13 mouse cellular contexts compared by ENCODE assay signal in genomic region chr14:52325890-52326289, GRCm38 (mm10). TPM values are rescaled to one million over a fixed set of nuclear protein-coding genes. Genes with fewer than 3 reads are reported as not detected.
DNase-seq lines count a peak whose midpoint lies in the region; ATAC-seq and TF ChIP-seq lines count a peak whose summit lies in the region.
"Had no signal": no experiment of that assay in that cellular context is flagged by ENCODE, and none has a peak within 500 bp of the region (broad histone marks: within the 10 kb centered on the region; RNA-seq: fewer than 3 reads in every experiment).

No protein-coding gene starts in this region.

- no peaks in the 10 kb centered on the region for H3K36me3 ChIP-seq in kidney, postnatal 0 days (ENCODE audit: insufficient read depth, low read length)
- H3K36me3 ChIP-seq in forebrain, embryonic 16.5 days (ENCODE audit: control insufficient read depth, insufficient read depth), result no peaks in the 10 kb centered on the region
- H3K36me3 ChIP-seq in midbrain, embryonic 15.5 days (replicated peaks), result no peaks in the 10 kb centered on the region
- H3K36me3 ChIP-seq: embryonic facial prominence, embryonic 12.5 days; stomach, embryonic 15.5 days had no signal

- TF ChIP-seq CTCF in kidney, postnatal 0 days (IDR thresholded peaks at IDR 0.05; ENCODE audit: low read depth), result peak; percentile 44; the same call in 1 of the 2 replicates

- H3K4me3 ChIP-seq in kidney, postnatal 0 days (replicated peaks; ENCODE audit: low read depth, low read length), result no peak overlapping the region
- no peak overlapping the region for H3K4me3 ChIP-seq in forebrain, embryonic 16.5 days (replicated peaks; ENCODE audit: low read length)
- H3K4me3 ChIP-seq in midbrain, embryonic 15.5 days, result peak overlapping the region; percentile 45; the same call in 1 of the 2 replicates
- H3K4me3 ChIP-seq: stomach, embryonic 15.5 days had no signal

- no peaks in the 10 kb centered on the region for H3K27me3 ChIP-seq in kidney, postnatal 0 days (ENCODE audit: insufficient read depth, low read length)
- H3K27me3 ChIP-seq in forebrain, embryonic 16.5 days (replicated peaks; ENCODE audit: control insufficient read depth, insufficient read depth, low read length), result no peaks in the 10 kb centered on the region
- H3K27me3 ChIP-seq in midbrain, embryonic 15.5 days (replicated peaks), result no peaks in the 10 kb centered on the region

- no peak overlapping the region for H3K4me2 ChIP-seq in kidney, postnatal 0 days (ENCODE audit: low read length)
- H3K4me2 ChIP-seq in forebrain, embryonic 16.5 days (ENCODE audit: low read length), result peak overlapping the region; percentile 17; the same call in 1 of the 2 replicates
- peak overlapping the region; percentile 93 for H3K4me2 ChIP-seq in midbrain, embryonic 15.5 days
- H3K4me2 ChIP-seq: stomach, embryonic 15.5 days had no signal

- H3K27ac ChIP-seq in kidney, postnatal 0 days, result no peak overlapping the region
- no peak overlapping the region for H3K27ac ChIP-seq in forebrain, embryonic 16.5 days (ENCODE audit: low read length)
- H3K27ac ChIP-seq in midbrain, embryonic 15.5 days, result 0 out of 2 replicates have a peak overlapping the region, but pooled peaks have one; percentile 20
- H3K27ac ChIP-seq: embryonic facial prominence, embryonic 12.5 days; stomach, embryonic 15.5 days had no signal

- no peak overlapping the region for H3K9ac ChIP-seq in kidney, postnatal 0 days (ENCODE audit: low read depth, low read length)
- no peak overlapping the region for H3K9ac ChIP-seq in forebrain, embryonic 16.5 days (replicated peaks; ENCODE audit: low read depth, low read length)
- no peak overlapping the region for H3K9ac ChIP-seq in midbrain, embryonic 15.5 days
- H3K9ac ChIP-seq: embryonic facial prominence, embryonic 12.5 days; stomach, embryonic 15.5 days had no signal

- ATAC-seq in kidney, postnatal 0 days (replicated peaks; ENCODE audit: low FRiP score, low read depth), result no peak
- ATAC-seq in forebrain, embryonic 16.5 days, result peak; percentile 41
- ATAC-seq in midbrain, embryonic 15.5 days (replicated peaks), result no peak
- ATAC-seq in megakaryocyte, adult 5-6 weeks (ENCODE audit: poor library complexity, severe bottlenecking), result no peak

- H3K4me1 ChIP-seq in kidney, postnatal 0 days (replicated peaks; ENCODE audit: insufficient read depth, low read length), result 0 out of 2 replicates have a peak, but pooled peaks cover 9% of the 10 kb centered on the region
- H3K4me1 ChIP-seq in forebrain, embryonic 16.5 days (replicated peaks; ENCODE audit: control insufficient read depth, insufficient read depth, low read length), result peaks cover 22% of the 10 kb centered on the region
- H3K4me1 ChIP-seq in midbrain, embryonic 15.5 days, result peaks cover 23% of the 10 kb centered on the region

- 24% methylated on average over 4 of the region's 4 CpGs for WGBS in kidney, postnatal 0 days
- WGBS in forebrain, embryonic 16.5 days, result 6% methylated on average over 4 of the region's 4 CpGs
- 1% methylated on average over 4 of the region's 4 CpGs for WGBS in midbrain, embryonic 15.5 days

- DNase-seq in kidney, postnatal 0 days (ENCODE audit: low spot score), result peak; percentile 46
- DNase-seq in kidney, postnatal 10 days, result no peak
- peak; percentile 83 for DNase-seq in R1 (ENCODE audit: low read depth, low spot score)
- no peak for DNase-seq in lung, postnatal 4 days
- no peak for DNase-seq in urinary bladder, postnatal 14 days (ENCODE audit: low spot score)
- DNase-seq: adrenal gland, adult 2 months had no signal

- no peaks in the 10 kb centered on the region for H3K9me3 ChIP-seq in kidney, postnatal 0 days (replicated peaks; ENCODE audit: low read length)
- no peaks in the 10 kb centered on the region for H3K9me3 ChIP-seq in forebrain, embryonic 16.5 days (ENCODE audit: control insufficient read depth, low read length)
- no peaks in the 10 kb centered on the region for H3K9me3 ChIP-seq in midbrain, embryonic 15.5 days
- H3K9me3 ChIP-seq: embryonic facial prominence, embryonic 12.5 days; stomach, embryonic 15.5 days had no signal

RNA-seq across cellular contexts. Expression of gene Sall2, which starts 2.7 kb away (rescaled TPM):
- polyA plus RNA-seq in kidney, postnatal 0 days (2015; fragmentation: Nextera tagmentation; extraction: Ambion mirVana), result 20.9 and 23.4 TPM in 2 replicates
- 31.0 and 34.7 TPM in 2 replicates for polyA plus RNA-seq in forebrain, embryonic 16.5 days (2015; fragmentation: Nextera tagmentation; extraction: Ambion mirVana)
- polyA plus RNA-seq in midbrain, embryonic 15.5 days (2015; fragmentation: Nextera tagmentation; extraction: Ambion mirVana), result 48.8 and 49.7 TPM in 2 replicates
- 0.51 TPM in 1 of 2 replicates, not detected in the other for total RNA-seq in megakaryocyte, adult 5-6 weeks (2015)
- total RNA-seq in megakaryocyte, adult 5-6 weeks (2017), result 0.07 and 0.37 TPM in 2 replicates

RNA-seq across cellular contexts. Expression of gene Mettl3, which starts 21.0 kb away (rescaled TPM):
- polyA plus RNA-seq in kidney, postnatal 0 days (2015; fragmentation: Nextera tagmentation; extraction: Ambion mirVana), result 24.7 and 27.3 TPM in 2 replicates
- polyA plus RNA-seq in forebrain, embryonic 16.5 days (2015; fragmentation: Nextera tagmentation; extraction: Ambion mirVana), result 53.3 and 55.7 TPM in 2 replicates
- polyA plus RNA-seq in midbrain, embryonic 15.5 days (2015; fragmentation: Nextera tagmentation; extraction: Ambion mirVana), result 50.2 and 54.7 TPM in 2 replicates
- total RNA-seq in megakaryocyte, adult 5-6 weeks (2015), result 36.2 and 42.1 TPM in 2 replicates
- total RNA-seq in megakaryocyte, adult 5-6 weeks (2017), result 29.9 TPM in 2 replicates

RNA-seq across cellular contexts. Expression of gene Olfr1513, which starts 30.3 kb away (rescaled TPM):
- not detected in 2 replicates for polyA plus RNA-seq in kidney, postnatal 0 days (2015; fragmentation: Nextera tagmentation; extraction: Ambion mirVana)
- polyA plus RNA-seq in forebrain, embryonic 16.5 days (2015; fragmentation: Nextera tagmentation; extraction: Ambion mirVana), result not detected in 2 replicates
- not detected in 2 replicates for polyA plus RNA-seq in midbrain, embryonic 15.5 days (2015; fragmentation: Nextera tagmentation; extraction: Ambion mirVana)
- total RNA-seq in megakaryocyte, adult 5-6 weeks (2015), result not detected in 2 replicates
- not detected in 2 replicates for total RNA-seq in megakaryocyte, adult 5-6 weeks (2017)
- total RNA-seq: adrenal gland, adult 2 months had no signal
- polyA plus RNA-seq: adrenal gland, adult 2 months; embryonic facial prominence, embryonic 12.5 days; kidney, embryonic 16.5 days; liver, embryonic 16.5 days; stomach, embryonic 15.5 days had no signal

RNA-seq across cellular contexts. Expression of gene Rab2b, which starts 46.5 kb away (rescaled TPM):
- 12.6 and 14.3 TPM in 2 replicates for polyA plus RNA-seq in kidney, postnatal 0 days (2015; fragmentation: Nextera tagmentation; extraction: Ambion mirVana)
- 54.9 and 56.8 TPM in 2 replicates for polyA plus RNA-seq in forebrain, embryonic 16.5 days (2015; fragmentation: Nextera tagmentation; extraction: Ambion mirVana)
- polyA plus RNA-seq in midbrain, embryonic 15.5 days (2015; fragmentation: Nextera tagmentation; extraction: Ambion mirVana), result 64.0 and 67.6 TPM in 2 replicates
- total RNA-seq in megakaryocyte, adult 5-6 weeks (2015), result 5.3 and 7.8 TPM in 2 replicates
- 3.6 and 4.6 TPM in 2 replicates for total RNA-seq in megakaryocyte, adult 5-6 weeks (2017)

RNA-seq across cellular contexts. Expression of gene Tox4, which starts 46.9 kb away (rescaled TPM):
- polyA plus RNA-seq in kidney, postnatal 0 days (2015; fragmentation: Nextera tagmentation; extraction: Ambion mirVana), result 30.8 and 34.4 TPM in 2 replicates
- polyA plus RNA-seq in forebrain, embryonic 16.5 days (2015; fragmentation: Nextera tagmentation; extraction: Ambion mirVana), result 52.1 and 60.2 TPM in 2 replicates
- polyA plus RNA-seq in midbrain, embryonic 15.5 days (2015; fragmentation: Nextera tagmentation; extraction: Ambion mirVana), result 56.0 and 61.0 TPM in 2 replicates
- total RNA-seq in megakaryocyte, adult 5-6 weeks (2015), result 29.9 and 33.1 TPM in 2 replicates
- total RNA-seq in megakaryocyte, adult 5-6 weeks (2017), result 37.7 and 41.4 TPM in 2 replicates

Comparison
In these comparisons a context has a peak if more than half of its experiments do, and no peak if none do; other contexts are left out.
1. DNase-seq: peak in kidney, postnatal 0 days (single experiment) and R1 (single experiment); none in kidney, postnatal 10 days (single experiment), lung, postnatal 4 days (0 of 2) and urinary bladder, postnatal 14 days (single experiment).